Mouse (Mus musculus): ENCODE results near the gene Rtp3. TPM values are rescaled to one million over a fixed set of nuclear protein-coding genes. Genes with fewer than 3 reads are reported as not detected.

The Rtp3 gene
- polyA plus RNA-seq, 1 experiment from 2014 or later = not detected

- WGBS = 67% methylated on average over 2 of the region's 2 CpGs
- no peaks in the 10 kb centered on the region for H3K4me1 ChIP-seq
- no peak for ATAC-seq (ENCODE audit: insufficient number of reproducible peaks, insufficient read depth, low FRiP score, low TSS enrichment)
- H3K36me3 ChIP-seq = no peaks in the 10 kb centered on the region
- no peak overlapping the region for H3K4me3 ChIP-seq
- no peak overlapping the region for H3K27ac ChIP-seq
- H3K27me3 ChIP-seq = no peaks in the 10 kb centered on the region
- H3K9ac ChIP-seq = no peak overlapping the region
- H3K4me2 ChIP-seq (replicated peaks) = no peak overlapping the region
- no peaks in the 10 kb centered on the region for H3K9me3 ChIP-seq
Observed at GRCm38 (mm10) chr9:110965910-110966231, 24.5 kb downstream of the Rtp3 start.

DNA sequence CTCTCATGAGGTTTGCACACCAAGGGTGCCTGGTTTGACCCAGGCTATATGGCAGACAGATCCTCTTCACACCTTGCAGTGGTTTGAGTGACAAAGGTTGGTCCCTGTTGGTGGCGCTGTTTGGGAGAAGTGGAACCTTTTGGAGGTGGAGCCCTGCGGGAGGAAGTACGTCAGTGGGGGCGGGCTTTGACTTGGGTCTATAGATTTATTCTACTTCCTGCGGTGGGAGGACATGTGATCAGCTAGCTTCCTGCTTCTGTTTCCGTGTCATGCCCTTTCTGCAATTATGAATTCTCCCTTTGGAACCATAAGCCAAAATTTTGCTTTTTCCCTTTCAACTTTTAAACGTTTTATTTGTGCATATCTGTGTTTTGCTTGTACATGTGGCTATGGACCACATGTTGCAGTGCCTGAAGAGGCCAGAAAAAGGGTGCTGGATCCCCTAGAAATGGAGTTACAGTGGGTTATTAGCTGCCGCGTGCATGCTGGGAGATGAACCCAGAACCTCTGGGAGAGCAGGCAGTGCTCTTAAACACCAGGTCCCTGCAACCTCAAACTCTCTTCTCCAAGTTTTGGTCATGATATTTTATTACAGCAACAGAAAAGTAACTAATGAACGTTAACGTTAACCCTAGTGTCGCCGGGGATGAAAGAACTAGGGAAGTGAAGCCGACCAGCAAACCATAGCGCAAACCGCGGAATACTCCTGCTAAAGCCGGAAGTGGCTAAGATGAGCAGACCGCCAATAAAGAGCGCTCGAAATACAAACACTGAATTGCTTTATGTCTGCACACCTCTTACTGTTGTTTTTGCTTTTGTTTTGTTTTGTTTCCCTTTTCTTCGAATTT is 25.1 kb downstream of the Rtp3 start:
- Histone ChIP-seq H3K27ac (no peak overlapping the region), H3K9me3 (no peaks in the 10 kb centered on the region), H3K4me1 (no peaks in the 10 kb centered on the region), H3K9ac (no peak overlapping the region), H3K4me3 (no peak overlapping the region), H3K4me2 (replicated peaks) (no peak overlapping the region), H3K36me3 (no peaks in the 10 kb centered on the region), H3K27me3 (no peaks in the 10 kb centered on the region)
- 91% methylated on average over 22 of the region's 22 CpGs for WGBS
- no peak for ATAC-seq (ENCODE audit: insufficient number of reproducible peaks, insufficient read depth, low FRiP score, low TSS enrichment)

GRCm38 (mm10) chr9:110963566-110964115 is 26.7 kb downstream of the Rtp3 start:
- ATAC-seq (ENCODE audit: insufficient number of reproducible peaks, insufficient read depth, low FRiP score, low TSS enrichment) = no peak
- H3K9me3 ChIP-seq = no peaks in the 10 kb centered on the region
- H3K36me3 ChIP-seq = no peaks in the 10 kb centered on the region
- H3K9ac ChIP-seq = no peak overlapping the region
- H3K4me2 ChIP-seq (replicated peaks) = no peak overlapping the region
- WGBS = 92% methylated on average over 8 of the region's 8 CpGs
- H3K27ac ChIP-seq = no peak overlapping the region
- H3K27me3 ChIP-seq = no peaks in the 10 kb centered on the region
- no peak overlapping the region for H3K4me3 ChIP-seq
- H3K4me1 ChIP-seq = no peaks in the 10 kb centered on the region

- 97% methylated on average over 8 of the region's 8 CpGs for WGBS
- H3K4me3 ChIP-seq = no peak overlapping the region
- H3K4me1 ChIP-seq = no peaks in the 10 kb centered on the region
- ATAC-seq (ENCODE audit: insufficient number of reproducible peaks, insufficient read depth, low FRiP score, low TSS enrichment) = no peak
- no peak overlapping the region for H3K9ac ChIP-seq
- no peak overlapping the region for H3K4me2 ChIP-seq (replicated peaks)
- H3K36me3 ChIP-seq = no peaks in the 10 kb centered on the region
- H3K9me3 ChIP-seq = no peaks in the 10 kb centered on the region
- no peaks in the 10 kb centered on the region for H3K27me3 ChIP-seq
- H3K27ac ChIP-seq = no peak overlapping the region
Observed at GRCm38 (mm10) chr9:110961386-110961785, 29.0 kb downstream of the Rtp3 start.

DNA sequence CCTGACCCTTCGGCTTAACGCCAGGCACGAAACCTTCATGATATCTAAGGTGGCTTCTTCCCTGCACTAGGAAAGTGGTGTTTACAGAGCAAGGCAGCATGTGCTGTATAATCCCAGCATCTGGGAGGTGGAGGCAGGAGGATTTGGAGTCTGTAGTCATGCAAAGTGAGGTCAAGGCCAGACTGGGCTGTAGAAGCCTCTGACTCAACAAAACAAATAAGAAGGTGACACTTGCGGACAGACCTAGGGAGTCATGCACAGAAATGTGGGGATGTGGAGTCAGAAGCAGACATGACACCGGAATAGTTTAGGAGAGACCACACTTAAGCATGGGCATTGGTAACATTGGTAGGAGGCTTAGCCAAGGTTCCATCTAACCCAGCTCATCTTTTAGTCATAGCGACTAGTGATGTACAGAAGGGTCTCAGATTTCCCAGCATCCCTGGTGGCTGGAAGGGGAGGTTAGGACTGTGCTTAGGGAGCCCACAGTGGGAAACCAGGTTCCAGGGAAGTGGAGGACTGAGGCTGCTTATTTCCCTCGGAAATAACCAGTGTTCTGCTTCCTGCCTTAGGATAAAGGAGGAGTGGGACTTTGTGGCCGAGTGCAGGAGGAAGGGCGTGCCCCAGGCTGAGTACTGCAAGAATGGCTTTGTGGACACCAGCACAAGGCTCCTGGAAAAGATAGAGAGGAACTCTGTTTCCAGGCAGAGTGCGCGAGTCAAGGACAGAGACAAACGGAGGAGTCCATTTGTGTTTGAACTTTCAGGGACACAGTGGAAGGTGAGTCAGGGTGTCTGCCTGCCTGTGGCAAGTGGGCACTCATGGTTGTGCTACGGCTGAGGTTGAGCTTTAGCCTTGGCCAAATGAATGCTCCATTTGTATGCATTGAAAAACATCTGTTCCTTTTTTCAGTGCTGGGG is 29.9 kb downstream of the Rtp3 start:
- H3K4me3 ChIP-seq = no peak overlapping the region
- H3K36me3 ChIP-seq = no peaks in the 10 kb centered on the region
- no peaks in the 10 kb centered on the region for H3K4me1 ChIP-seq
- ATAC-seq (ENCODE audit: insufficient number of reproducible peaks, insufficient read depth, low FRiP score, low TSS enrichment) = no peak
- H3K27ac ChIP-seq = no peak overlapping the region
- no peak overlapping the region for H3K4me2 ChIP-seq (replicated peaks)
- H3K9me3 ChIP-seq = no peaks in the 10 kb centered on the region
- WGBS = 79% methylated on average over 13 of the region's 13 CpGs
- H3K9ac ChIP-seq = no peak overlapping the region
- peaks cover 3% of the 10 kb centered on the region; the same call in 1 of the 2 replicates for H3K27me3 ChIP-seq

GRCm38 (mm10) chr9:110959669-110960068 is 30.7 kb downstream of the Rtp3 start:
- Histone ChIP-seq H3K9me3 (no peaks in the 10 kb centered on the region), H3K36me3 (no peaks in the 10 kb centered on the region), H3K4me2 (replicated peaks) (no peak overlapping the region), H3K9ac (no peak overlapping the region), H3K27ac (no peak overlapping the region), H3K27me3 (peaks cover 11% of the 10 kb centered on the region; the same call in 1 of the 2 replicates), H3K4me3 (no peak overlapping the region), H3K4me1 (no peaks in the 10 kb centered on the region)
- 75% methylated on average over 5 of the region's 5 CpGs for WGBS
- ATAC-seq (ENCODE audit: insufficient number of reproducible peaks, insufficient read depth, low FRiP score, low TSS enrichment) = no peak

DNA sequence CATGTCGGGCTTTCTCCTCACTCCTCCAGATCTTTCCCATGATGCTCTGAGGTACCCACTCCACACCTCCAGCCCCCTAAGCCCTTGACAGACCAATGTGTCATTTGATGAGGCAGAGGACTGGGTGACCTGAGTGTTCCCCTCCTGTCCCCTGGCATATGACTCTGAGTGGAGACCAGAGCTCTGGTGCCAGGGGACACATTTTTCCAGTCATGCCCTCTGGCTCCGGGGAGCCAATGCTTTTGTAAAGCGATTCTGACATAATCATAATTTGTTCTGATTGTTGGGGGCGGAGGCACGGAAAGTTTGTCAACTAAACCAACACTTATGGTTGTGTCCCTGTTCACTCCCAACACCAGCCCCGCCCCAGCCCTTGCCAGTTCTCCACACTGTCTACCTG is 34.4 kb downstream of the Rtp3 start:
- no peaks in the 10 kb centered on the region for H3K9me3 ChIP-seq
- peaks cover 30% of the 10 kb centered on the region for H3K27me3 ChIP-seq
- H3K4me1 ChIP-seq = no peaks in the 10 kb centered on the region
- ATAC-seq (ENCODE audit: insufficient number of reproducible peaks, insufficient read depth, low FRiP score, low TSS enrichment) = no peak
- H3K36me3 ChIP-seq = no peaks in the 10 kb centered on the region
- H3K27ac ChIP-seq = no peak overlapping the region
- no peak overlapping the region for H3K9ac ChIP-seq
- H3K4me2 ChIP-seq (replicated peaks) = no peak overlapping the region
- no peak overlapping the region for H3K4me3 ChIP-seq
- WGBS = 78% methylated on average over 6 of the region's 6 CpGs

GRCm38 (mm10) chr9:110954681-110955445 is 35.5 kb downstream of the Rtp3 start:
- Histone ChIP-seq H3K27me3 (peaks cover 30% of the 10 kb centered on the region), H3K4me1 (no peaks in the 10 kb centered on the region), H3K9ac (no peak overlapping the region), H3K4me3 (no peak overlapping the region), H3K4me2 (replicated peaks) (no peak overlapping the region), H3K9me3 (no peaks in the 10 kb centered on the region), H3K36me3 (no peaks in the 10 kb centered on the region), H3K27ac (no peak overlapping the region)
- WGBS = 49% methylated on average over 2 of the region's 2 CpGs
- no peak for ATAC-seq (ENCODE audit: insufficient number of reproducible peaks, insufficient read depth, low FRiP score, low TSS enrichment)

- 2% methylated on average over 44 of the region's 44 CpGs for WGBS
- ATAC-seq (ENCODE audit: insufficient number of reproducible peaks, insufficient read depth, low FRiP score, low TSS enrichment) = no peak
- no peak overlapping the region for H3K27ac ChIP-seq
- peak overlapping the region; percentile 97 for H3K4me2 ChIP-seq (replicated peaks)
- peak overlapping the region; percentile 53 for H3K4me3 ChIP-seq
- H3K9ac ChIP-seq = peak overlapping the region; percentile 50
- no peaks in the 10 kb centered on the region for H3K9me3 ChIP-seq
- peaks cover 30% of the 10 kb centered on the region for H3K27me3 ChIP-seq
- H3K36me3 ChIP-seq = no peaks in the 10 kb centered on the region
- H3K4me1 ChIP-seq = no peaks in the 10 kb centered on the region
Observed at GRCm38 (mm10) chr9:110953550-110954461, 36.6 kb downstream of the Rtp3 start.

GRCm38 (mm10) chr9:110952931-110953549 is 37.3 kb downstream of the Rtp3 start:
- Histone ChIP-seq H3K4me3 (peak overlapping the region; percentile 53; the same call in 1 of the 2 replicates), H3K9me3 (no peaks in the 10 kb centered on the region), H3K27ac (no peak overlapping the region), H3K36me3 (no peaks in the 10 kb centered on the region), H3K27me3 (peaks cover 32% of the 10 kb centered on the region), H3K9ac (no peak overlapping the region), H3K4me1 (no peaks in the 10 kb centered on the region), H3K4me2 (replicated peaks) (peak overlapping the region; percentile 97)
- no peak for ATAC-seq (ENCODE audit: insufficient number of reproducible peaks, insufficient read depth, low FRiP score, low TSS enrichment)
- 43% methylated on average over 5 of the region's 5 CpGs for WGBS

All from embryonic facial prominence, embryonic 12.5 days (tissue).